Mouse (Mus musculus) G1E (cell line): ENCODE results near the gene Map3k3. TPM values are rescaled to one million over a fixed set of nuclear protein-coding genes. Genes with fewer than 3 reads are reported as not detected.

Experiments
- ATAC-seq: 2 replicates; pipeline ENCODE4 v1.8.0; 2016; ENCODE audit warnings: mild to moderate bottlenecking; ENCODE audit not compliant: insufficient number of reproducible peaks, poor library complexity, low FRiP score, severe bottlenecking; ENCODE audit errors: extremely low read depth
- DNase-seq: peaks from one replicate; pipeline ENCODE4 v3.0.0; 2012; ENCODE audit warnings: low spot score
- H3K27me3 ChIP-seq: 2 replicates; pipeline ENCODE4 v1.6.1; 2012; ENCODE audit warnings: mild to moderate bottlenecking, low read length, inconsistent platforms; ENCODE audit not compliant: insufficient read depth
- H3K36me3 ChIP-seq: replicated peaks from 2 replicates; pipeline ENCODE3; 2012; ENCODE audit warnings: mild to moderate bottlenecking, inconsistent platforms
- H3K4me1 ChIP-seq: 2 replicates; pipeline ENCODE4 v1.6.1; 2012; ENCODE audit warnings: low read depth, low read length, inconsistent platforms, mixed read lengths; ENCODE audit not compliant: insufficient read depth
- H3K4me3 ChIP-seq: 2 replicates; pipeline ENCODE4 v1.5.1; 2012; ENCODE audit warnings: low read depth, mild to moderate bottlenecking, inconsistent platforms, low read length, moderate library complexity, mixed read lengths
- H3K9me3 ChIP-seq: replicated peaks from 2 replicates; pipeline ENCODE4 v1.6.1; 2012; ENCODE audit warnings: inconsistent platforms
- CTCF ChIP-seq: IDR thresholded peaks from 2 replicates; pipeline ENCODE4 v1.5.1; 2012; ENCODE audit warnings: low read depth, low read length, inconsistent platforms, mixed read lengths
- GATA1 ChIP-seq: IDR thresholded peaks from 2 replicates; pipeline ENCODE4 v1.6.1; 2012; ENCODE audit warnings: borderline replicate concordance, low read length, inconsistent platforms, mixed read lengths
- GATA2 ChIP-seq: IDR thresholded peaks from 2 replicates; pipeline ENCODE4 v1.6.1; 2012; ENCODE audit warnings: low read depth, low read length, inconsistent platforms, borderline replicate concordance
- POLR2AphosphoS5 ChIP-seq: IDR thresholded peaks from 2 replicates; pipeline ENCODE4 v1.6.1; 2012; ENCODE audit warnings: low read depth, low read length, inconsistent platforms; ENCODE audit not compliant: insufficient replicate concordance
- TAL1 ChIP-seq: conservative IDR thresholded peaks from 2 replicates; pipeline ENCODE4 v1.6.1; 2012; ENCODE audit warnings: low read depth, low read length, inconsistent platforms, mixed read lengths
- polyA plus RNA-seq: library from polyadenylated mRNA; stranded (reverse); fragments of >175 nt; gene quantifications from 2 replicates; pipeline ENCODE4 v1.2.3, GENCODE M21; 2012
- total RNA-seq, 2 experiments: library from RNA; stranded (forward) in 1 of 2; stranded (reverse) in 1 of 2; fragments of 200-1000 nt in 1 of 2; fragments of >200 nt in 1 of 2; fragmentation: Nextera tagmentation in 1 of 2; gene quantifications; 2 replicates each; pipeline ENCODE4 v1.2.3; 2014 to 2017

Map3k3 gene
- total and polyA plus RNA-seq, 3 experiments = 4.5 to 30.0 (median 29.5) TPM

GRCm38 (mm10) chr11:106132516-106132915, 48.1 kb downstream of the Map3k3 start:
- peaks cover 35% of the 10 kb centered on the region for H3K36me3 ChIP-seq
- H3K9me3 ChIP-seq = no peaks in the 10 kb centered on the region
- H3K27me3 ChIP-seq = no peaks in the 10 kb centered on the region
- H3K4me1 ChIP-seq = peaks cover 36% of the 10 kb centered on the region
- DNase-seq = no peak
- no peak overlapping the region for H3K4me3 ChIP-seq
- TF ChIP-seq GATA1 (no peak), GATA2 (no peak), CTCF (no peak), TAL1 (no peak), POLR2AphosphoS5 (no peak)
- no peak for ATAC-seq

- ATAC-seq = no peak
- no peaks in the 10 kb centered on the region for H3K9me3 ChIP-seq
These were observed 50.4 kb downstream of the Map3k3 start for GRCm38 (mm10) chr11:106134580-106135528.

DNA sequence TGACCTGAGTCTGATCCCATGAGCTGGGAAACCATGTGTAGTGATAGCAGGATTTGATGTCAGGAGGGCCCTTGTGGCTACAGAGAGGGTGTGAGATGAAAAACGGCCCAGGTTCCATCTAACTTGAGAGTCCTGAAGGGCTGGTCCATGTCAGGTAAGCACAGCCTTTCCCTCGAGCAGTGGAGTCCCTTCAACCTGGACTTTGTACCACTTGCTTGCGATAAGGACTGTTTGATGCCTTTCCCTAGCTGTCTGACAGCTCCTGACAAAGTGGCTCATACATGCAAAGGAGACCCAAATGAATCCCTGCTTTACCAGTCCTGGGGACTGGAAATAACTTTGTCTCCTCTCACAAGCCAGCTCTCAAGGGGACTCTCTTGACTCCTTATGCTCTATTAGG, 66.8 kb downstream of the Map3k3 start:
- DNase-seq (no peak), ATAC-seq (no peak)
- Histone ChIP-seq H3K4me1 (peaks cover 16% of the 10 kb centered on the region), H3K4me3 (no peak overlapping the region), H3K27me3 (no peaks in the 10 kb centered on the region), H3K9me3 (no peaks in the 10 kb centered on the region), H3K36me3 (peaks cover 91% of the 10 kb centered on the region)
- TF ChIP-seq GATA2 = no peak
- TF ChIP-seq GATA1 = no peak
- TF ChIP-seq POLR2AphosphoS5 = no peak
- no peak for TF ChIP-seq TAL1
- TF ChIP-seq CTCF = no peak

More at GRCm38 (mm10) chr11:106134580-106135528, 50.4 kb downstream of the Map3k3 start:
- Histone ChIP-seq H3K4me3 (no peak overlapping the region), H3K4me1 (peaks cover 19% of the 10 kb centered on the region), H3K36me3 (peaks cover 36% of the 10 kb centered on the region), H3K27me3 (no peaks in the 10 kb centered on the region)
- no peak for DNase-seq
- TF ChIP-seq TAL1 (no peak), POLR2AphosphoS5 (no peak), CTCF (no peak), GATA1 (no peak), GATA2 (no peak)

DNA sequence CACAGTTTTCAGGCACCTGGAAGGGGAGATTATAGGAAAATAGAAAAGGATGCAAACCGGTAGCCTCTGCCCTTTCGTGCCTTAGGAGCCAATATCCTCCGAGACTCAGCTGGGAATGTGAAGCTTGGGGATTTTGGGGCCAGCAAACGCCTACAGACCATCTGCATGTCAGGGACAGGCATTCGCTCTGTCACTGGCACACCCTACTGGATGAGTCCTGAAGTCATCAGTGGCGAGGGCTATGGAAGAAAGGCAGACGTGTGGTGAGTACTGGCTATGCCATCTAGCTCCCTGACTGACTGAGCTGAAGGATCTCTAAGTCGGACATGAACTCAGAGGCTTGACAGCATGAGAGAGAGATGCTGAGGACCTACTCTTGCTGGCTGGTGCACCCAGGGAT, 67.7 kb downstream of the Map3k3 start:
- Histone ChIP-seq H3K4me1 (peaks cover 25% of the 10 kb centered on the region), H3K9me3 (no peaks in the 10 kb centered on the region), H3K4me3 (no peak overlapping the region), H3K27me3 (no peaks in the 10 kb centered on the region), H3K36me3 (peaks cover 96% of the 10 kb centered on the region)
- TF ChIP-seq TAL1 = no peak
- no peak for TF ChIP-seq GATA1
- no peak for TF ChIP-seq GATA2
- no peak for TF ChIP-seq CTCF
- no peak for TF ChIP-seq POLR2AphosphoS5
- DNase-seq (no peak), ATAC-seq (no peak)

DNA sequence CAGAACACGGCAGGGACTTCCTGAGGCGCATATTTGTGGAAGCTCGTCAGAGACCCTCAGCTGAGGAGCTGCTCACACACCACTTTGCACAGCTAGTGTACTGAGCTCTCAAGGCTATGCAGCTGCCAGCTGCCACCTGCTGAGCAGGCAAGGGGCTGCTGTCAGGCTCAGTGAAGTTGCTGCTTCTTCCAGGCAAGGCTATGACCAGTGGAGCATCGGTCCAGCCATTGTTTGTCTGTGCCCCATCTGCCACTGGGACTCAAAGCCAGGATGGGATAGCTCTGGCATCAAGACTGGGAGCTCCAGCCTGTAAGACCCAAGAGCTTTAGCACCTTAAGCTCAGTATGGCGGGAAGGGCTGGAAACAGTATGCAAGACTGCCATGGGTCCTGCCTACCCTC, 69.7 kb downstream of the Map3k3 start:
- ATAC-seq (no peak), DNase-seq (no peak)
- Histone ChIP-seq H3K4me1 (peaks cover 45% of the 10 kb centered on the region), H3K4me3 (no peak overlapping the region), H3K36me3 (peaks cover 99% of the 10 kb centered on the region), H3K27me3 (no peaks in the 10 kb centered on the region), H3K9me3 (no peaks in the 10 kb centered on the region)
- TF ChIP-seq POLR2AphosphoS5 (no peak; the same call in 1 of the 2 replicates), TAL1 (no peak), GATA2 (no peak), CTCF (no peak), GATA1 (no peak)

- TF ChIP-seq GATA1 = no peak
- no peak for TF ChIP-seq POLR2AphosphoS5
- no peak for TF ChIP-seq TAL1
- TF ChIP-seq GATA2 = no peak
- no peak for TF ChIP-seq CTCF
These were observed 70.4 kb downstream of the Map3k3 start for GRCm38 (mm10) chr11:106154770-106155169.

More at GRCm38 (mm10) chr11:106154770-106155169, 70.4 kb downstream of the Map3k3 start:
- no peak overlapping the region for H3K4me3 ChIP-seq
- H3K27me3 ChIP-seq = no peaks in the 10 kb centered on the region
- peaks cover 94% of the 10 kb centered on the region for H3K36me3 ChIP-seq
- ATAC-seq (no peak), DNase-seq (no peak)
- peaks cover 47% of the 10 kb centered on the region for H3K4me1 ChIP-seq
- no peaks in the 10 kb centered on the region for H3K9me3 ChIP-seq
